Mouse (Mus musculus): ENCODE measurements around the gene Lrpap1. TPM values are rescaled to one million over a fixed set of nuclear protein-coding genes. Genes with fewer than 3 reads are reported as not detected.
A peak's percentile ranks its signal among the peaks of the same experiment; 100 is the strongest.

The Lrpap1 gene
- total RNA-seq, 2 experiments from 2014 or later = 27.2 to 27.9 TPM

GRCm38 (mm10) chr5:35058216-35058615, 47.4 kb downstream of the Lrpap1 start:
- DNase-seq (ENCODE audit: low spot score) = peak; percentile 42

GRCm38 (mm10) chr5:35057582-35057981, 48.0 kb downstream of the Lrpap1 start:
- DNase-seq (ENCODE audit: low spot score) = no peak

- peak; percentile 74 for DNase-seq (ENCODE audit: low spot score)
Measured at GRCm38 (mm10) chr5:35056604-35057432, 48.7 kb downstream of the Lrpap1 start, which contains the start of gene Dok7. Gene Dok7, plus strand, starts transcription at chr5:35056766.

GRCm38 (mm10) chr5:35055076-35055475, 50.5 kb downstream of the Lrpap1 start:
- peak; percentile 56 for DNase-seq (ENCODE audit: low spot score)

GRCm38 (mm10) chr5:35054628-35055027, 50.9 kb downstream of the Lrpap1 start:
- DNase-seq (ENCODE audit: low spot score) = no peak

GRCm38 (mm10) chr5:35050541-35050940, 55.0 kb downstream of the Lrpap1 start:
- DNase-seq (ENCODE audit: low spot score) = no peak

- DNase-seq (ENCODE audit: low spot score) = peak; percentile 81
Measured at GRCm38 (mm10) chr5:35043110-35043451, 62.5 kb downstream of the Lrpap1 start.

GRCm38 (mm10) chr5:35042431-35043109, 63.0 kb downstream of the Lrpap1 start:
- no peak for DNase-seq (ENCODE audit: low spot score)

Other genes starting within 250 kb of the Lrpap1 start
- gene Msantd1, start 197.8 kb downstream of the Lrpap1 start, total RNA-seq (2021) = under 1 TPM; 0.34 to 0.50 TPM
- gene Rgs12, start 156.3 kb downstream of the Lrpap1 start, total RNA-seq (2021) = 1 to 10 TPM; 2.1 to 2.3 TPM
- under 1 TPM in 1 of 2 experiments, not detected in 1; 0.57 TPM for gene Hgfac, start 64.3 kb downstream of the Lrpap1 start, total RNA-seq (2021)
- gene Dok7, start 49.0 kb downstream of the Lrpap1 start, total RNA-seq (2021) = 10 to 100 TPM; 17.5 to 20.0 TPM
- under 1 TPM; 0.18 to 0.31 TPM for gene Adra2c, start 172.6 kb upstream of the Lrpap1 start, total RNA-seq (2021)